7 mouse cellular contexts compared by ENCODE assay signal in genomic region chr10:120744441-120745137, GRCm38 (mm10).
DNase-seq lines count a peak whose midpoint lies in the region; ATAC-seq and TF ChIP-seq lines count a peak whose summit lies in the region.

No protein-coding gene starts in this region.

- peak; percentile 57 for ATAC-seq in forebrain, postnatal 0 days
- no peak for ATAC-seq in liver, embryonic 16.5 days (ENCODE audit: low read depth)

- 2% methylated on average over 15 of the region's 15 CpGs for WGBS in forebrain, postnatal 0 days
- 6% methylated on average over 15 of the region's 15 CpGs for WGBS in liver, embryonic 16.5 days (ENCODE audit: insufficient replicate concordance)

- no peaks in the 10 kb centered on the region for H3K4me1 ChIP-seq in forebrain, postnatal 0 days (ENCODE audit: insufficient read depth)
- H3K4me1 ChIP-seq in liver, embryonic 16.5 days (ENCODE audit: control insufficient read depth, low read depth, low read length): no peaks in the 10 kb centered on the region

- H3K36me3 ChIP-seq in forebrain, postnatal 0 days (ENCODE audit: insufficient read depth): no peaks in the 10 kb centered on the region
- no peaks in the 10 kb centered on the region for H3K36me3 ChIP-seq in liver, embryonic 16.5 days (ENCODE audit: control insufficient read depth, insufficient read depth)

- peak overlapping the region; percentile 51 for H3K9ac ChIP-seq in forebrain, postnatal 0 days
- H3K9ac ChIP-seq in liver, embryonic 16.5 days (ENCODE audit: low read depth, low read length): no peak overlapping the region

- TF ChIP-seq CTCF in forebrain, postnatal 0 days (IDR thresholded peaks at IDR 0.05; ENCODE audit: low read depth): no peak

- no peaks in the 10 kb centered on the region for H3K9me3 ChIP-seq in forebrain, postnatal 0 days (ENCODE audit: low read length)
- no peaks in the 10 kb centered on the region for H3K9me3 ChIP-seq in liver, embryonic 16.5 days (replicated peaks; ENCODE audit: control insufficient read depth, low read length)

- no peaks in the 10 kb centered on the region for H3K27me3 ChIP-seq in forebrain, postnatal 0 days (ENCODE audit: insufficient read depth, low read length)
- H3K27me3 ChIP-seq in liver, embryonic 16.5 days (ENCODE audit: control insufficient read depth, insufficient read depth, low read depth, low read length): no peaks in the 10 kb centered on the region; the same call in 1 of the 2 replicates

- peak; percentile 25 for DNase-seq in right cerebral cortex, postnatal 4 days
- DNase-seq in right cerebral cortex, adult 2 months (ENCODE audit: low spot score in 2 of 2): no peak
- peak; percentile 69 for DNase-seq in forebrain, postnatal 0 days
- DNase-seq in urinary bladder, postnatal 36 days (ENCODE audit: low spot score in 2 of 2): no peak
- no peak for DNase-seq in kidney, adult 18-20 months
- DNase-seq in left cerebral cortex, adult 8-10 months (ENCODE audit: low spot score in 2 of 2): no peak

- peak overlapping the region; percentile 44 for H3K4me3 ChIP-seq in forebrain, postnatal 0 days (ENCODE audit: low read depth, low read length)
- H3K4me3 ChIP-seq in liver, embryonic 16.5 days (ENCODE audit: low read depth, low read length): peak overlapping the region; percentile 29

- H3K4me2 ChIP-seq in forebrain, postnatal 0 days (ENCODE audit: low read depth): peak overlapping the region; percentile 86
- H3K4me2 ChIP-seq in liver, embryonic 16.5 days (ENCODE audit: low read depth, low read length): peak overlapping the region; percentile 52

- no peak overlapping the region for H3K27ac ChIP-seq in forebrain, postnatal 0 days (ENCODE audit: low read depth, low read length)
- H3K27ac ChIP-seq in liver, embryonic 16.5 days (ENCODE audit: low read length): no peak overlapping the region

Comparison
In these comparisons a context has a peak if more than half of its experiments do, and no peak if none do; other contexts are left out.
1. DNase-seq: peak in right cerebral cortex, postnatal 4 days (single experiment) and forebrain, postnatal 0 days (single experiment); none in right cerebral cortex, adult 2 months (0 of 2), urinary bladder, postnatal 36 days (0 of 2), kidney, adult 18-20 months (single experiment) and left cerebral cortex, adult 8-10 months (0 of 2).